Mouse (Mus musculus) hindbrain, embryonic 16.5 days (tissue): Measurements from ENCODE around the gene Zbtb20. TPM values are rescaled to one million over a fixed set of nuclear protein-coding genes. Genes with fewer than 3 reads are reported as not detected.

ENCODE experiments used
- ATAC-seq: fragments of 200-750 bp; cut with Nextera tagmentation; 2 replicates; pipeline ENCODE4 v1.8.0; 2017; ENCODE audit warnings: moderate TSS enrichment, moderate library complexity
- H3K27ac ChIP-seq: fragments of 300-500 bp; sonication (generic); 2 replicates; pipeline ENCODE4 v1.5.1; 2014; ENCODE audit warnings: low read depth, mild to moderate bottlenecking, control low read depth, low read length, moderate library complexity
- H3K27me3 ChIP-seq: fragments of 300-500 bp; sonication (generic); replicated peaks from 2 replicates; pipeline ENCODE4 v1.6.1; 2014; ENCODE audit warnings: low read length; ENCODE audit not compliant: control insufficient read depth, insufficient read depth
- H3K36me3 ChIP-seq: fragments of 300-500 bp; sonication (generic); 2 replicates; pipeline ENCODE4 v1.6.1; 2014; ENCODE audit warnings: mild to moderate bottlenecking, low read length, moderate library complexity, mixed read lengths; ENCODE audit not compliant: control insufficient read depth, insufficient read depth
- H3K4me1 ChIP-seq: fragments of 300-500 bp; sonication (generic); 2 replicates; pipeline ENCODE4 v1.6.1; 2014; ENCODE audit warnings: low read depth, low read length; ENCODE audit not compliant: control insufficient read depth, insufficient read depth
- H3K4me2 ChIP-seq: fragments of 300-500 bp; sonication (generic); 2 replicates; pipeline ENCODE4 v1.6.1; 2014; ENCODE audit warnings: mild to moderate bottlenecking, low read length, control low read depth, moderate library complexity
- H3K4me3 ChIP-seq: fragments of 300-500 bp; sonication (generic); 2 replicates; pipeline ENCODE4 v1.5.1; 2014; ENCODE audit warnings: mild to moderate bottlenecking, low read length, control low read depth, moderate library complexity
- H3K9ac ChIP-seq: fragments of 300-500 bp; sonication (generic); 2 replicates; pipeline ENCODE4 v1.6.1; 2014; ENCODE audit warnings: low read depth, mild to moderate bottlenecking, control low read depth, low read length, moderate library complexity
- H3K9me3 ChIP-seq: fragments of 300-500 bp; sonication (generic); 2 replicates; pipeline ENCODE4 v1.6.1; 2014; ENCODE audit warnings: mild to moderate bottlenecking, low read length, moderate library complexity; ENCODE audit not compliant: control insufficient read depth
- WGBS: fragments of 180-500 bp; shearing (Covaris S2); extraction: QIAGEN DNeasy Blood & Tissue Kit; methylation state at CpG from one replicate; pipeline ENCODE4 v1.1.7; 2014; 5-methylcytosine and 5-hydroxymethylcytosine counted together
- microRNA counts: library from miRNA; unstranded; fragments of <30 nt; microRNA quantifications from one replicate; lab custom pipeline; 2016
- microRNA-seq: library from miRNA; unstranded; fragments of <30 nt; microRNA quantifications from one replicate; pipeline ENCODE4, GENCODE M21; 2017
- polyA plus RNA-seq: library from polyadenylated mRNA; unstranded; fragments of >200 nt; fragmentation: Nextera tagmentation; extraction: Ambion mirVana; gene quantifications from 2 replicates; pipeline ENCODE4 v1.2.1, GENCODE M21; 2015

Zbtb20 gene
- polyA plus RNA-seq, 1 experiment from 2014 or later = 46.6 TPM

DNA sequence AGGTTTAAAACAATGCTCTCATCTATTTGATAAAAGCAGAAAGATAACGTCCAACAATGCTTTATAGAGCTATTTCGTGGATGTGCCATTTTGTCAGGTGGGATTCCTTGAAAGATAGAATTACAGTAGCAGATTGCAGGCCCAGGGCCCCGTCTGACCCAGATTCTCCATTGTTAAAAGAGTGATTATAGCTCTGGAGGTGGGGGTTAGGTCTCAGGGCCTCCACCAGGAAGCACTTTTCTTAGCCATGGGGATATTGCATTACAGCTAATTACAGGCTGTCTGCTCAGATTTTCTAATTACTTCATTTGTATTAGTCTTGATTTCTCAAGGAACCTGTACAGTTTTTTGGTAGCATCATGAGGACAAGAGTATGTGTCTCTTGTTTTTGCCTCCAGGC lies 798.7 kb downstream of the Zbtb20 start:
- Histone ChIP-seq H3K4me1 (no peaks in the 10 kb centered on the region), H3K36me3 (no peaks in the 10 kb centered on the region), H3K27ac (no peak overlapping the region), H3K9ac (no peak overlapping the region), H3K9me3 (peaks cover 3% of the 10 kb centered on the region; the same call in 1 of the 2 replicates), H3K4me3 (no peak overlapping the region), H3K27me3 (no peaks in the 10 kb centered on the region), H3K4me2 (no peak overlapping the region)
- 75% methylated on average over 3 of the region's 3 CpGs for WGBS
- no peak for ATAC-seq

DNA sequence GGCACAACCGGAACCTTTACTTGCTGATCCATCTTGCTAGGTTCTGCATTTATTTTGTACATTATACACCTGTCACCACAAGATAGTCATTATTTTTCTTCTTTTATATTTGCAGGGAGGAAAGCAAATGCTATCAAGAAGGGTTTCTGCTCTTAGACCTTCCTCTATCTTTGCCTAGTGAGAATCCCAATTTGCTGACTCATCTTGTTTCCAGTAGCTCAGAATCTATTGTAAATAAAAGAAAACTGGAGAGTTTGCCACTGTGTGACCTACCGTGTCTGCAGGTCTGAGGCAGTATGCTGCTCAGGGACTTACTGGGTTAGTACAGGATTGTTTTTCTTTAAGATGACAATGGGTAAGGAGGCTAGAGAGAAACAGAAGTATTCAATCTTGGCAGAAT lies 812.3 kb downstream of the Zbtb20 start:
- Histone ChIP-seq H3K27ac (no peak overlapping the region), H3K4me1 (no peaks in the 10 kb centered on the region), H3K27me3 (no peaks in the 10 kb centered on the region), H3K4me2 (no peak overlapping the region), H3K4me3 (no peak overlapping the region), H3K9ac (no peak overlapping the region), H3K9me3 (no peaks in the 10 kb centered on the region), H3K36me3 (no peaks in the 10 kb centered on the region)
- WGBS = 81% methylated on average over 2 of the region's 2 CpGs
- ATAC-seq = no peak

DNA sequence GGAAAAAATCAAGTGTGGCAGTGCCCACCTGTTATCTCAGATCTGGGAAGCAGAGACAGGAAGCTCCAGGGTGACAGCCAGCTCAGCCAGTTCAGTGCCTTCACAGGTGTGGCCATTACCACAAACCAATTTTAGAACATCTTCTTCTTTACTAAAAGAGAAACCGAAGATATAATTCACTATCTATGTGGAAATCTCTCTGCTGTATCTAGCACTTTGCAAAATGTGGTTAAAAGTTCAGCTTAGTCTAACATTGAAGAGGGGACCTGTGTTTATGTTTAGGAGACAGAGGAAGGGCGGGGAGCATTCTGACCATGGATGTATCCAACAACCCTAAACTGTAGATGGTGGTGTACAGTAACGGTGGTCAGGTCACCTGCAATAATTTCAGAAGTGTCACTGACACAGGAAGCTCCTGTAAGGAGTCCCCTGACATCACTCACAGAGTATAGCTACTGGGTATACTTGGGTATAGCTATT lies 814.6 kb downstream of the Zbtb20 start:
- H3K9me3 ChIP-seq = no peaks in the 10 kb centered on the region
- H3K4me1 ChIP-seq = no peaks in the 10 kb centered on the region
- no peak overlapping the region for H3K27ac ChIP-seq
- H3K4me2 ChIP-seq = no peak overlapping the region
- WGBS = 96% methylated on average over 3 of the region's 3 CpGs
- H3K27me3 ChIP-seq = no peaks in the 10 kb centered on the region
- H3K36me3 ChIP-seq = no peaks in the 10 kb centered on the region
- H3K9ac ChIP-seq = no peak overlapping the region
- H3K4me3 ChIP-seq = no peak overlapping the region
- no peak for ATAC-seq

DNA sequence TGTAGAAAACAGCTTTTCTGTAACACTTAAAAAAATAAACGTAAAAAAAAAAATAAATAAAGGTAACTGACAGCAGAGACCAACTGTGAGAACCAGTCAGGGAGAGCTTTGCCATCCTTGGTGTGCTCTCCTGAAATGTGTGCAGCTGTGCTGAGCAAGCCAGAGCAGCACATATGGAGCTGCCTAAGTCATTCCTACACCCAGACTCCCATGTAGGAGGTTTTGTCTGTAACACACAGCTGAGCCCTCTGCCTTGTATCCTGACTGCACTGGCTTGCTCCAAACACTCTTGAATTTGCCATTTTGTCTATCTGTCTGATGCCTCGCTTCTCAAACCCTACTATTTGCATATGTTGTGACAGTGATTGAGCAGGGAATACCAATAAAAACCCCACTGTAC lies 815.2 kb downstream of the Zbtb20 start:
- H3K36me3 ChIP-seq = no peaks in the 10 kb centered on the region
- H3K9ac ChIP-seq = no peak overlapping the region
- WGBS = 83% methylated on average over 2 of the region's 2 CpGs
- no peaks in the 10 kb centered on the region for H3K4me1 ChIP-seq
- H3K9me3 ChIP-seq = no peaks in the 10 kb centered on the region
- no peak overlapping the region for H3K4me3 ChIP-seq
- no peaks in the 10 kb centered on the region for H3K27me3 ChIP-seq
- H3K4me2 ChIP-seq = no peak overlapping the region
- no peak overlapping the region for H3K27ac ChIP-seq
- no peak for ATAC-seq

DNA sequence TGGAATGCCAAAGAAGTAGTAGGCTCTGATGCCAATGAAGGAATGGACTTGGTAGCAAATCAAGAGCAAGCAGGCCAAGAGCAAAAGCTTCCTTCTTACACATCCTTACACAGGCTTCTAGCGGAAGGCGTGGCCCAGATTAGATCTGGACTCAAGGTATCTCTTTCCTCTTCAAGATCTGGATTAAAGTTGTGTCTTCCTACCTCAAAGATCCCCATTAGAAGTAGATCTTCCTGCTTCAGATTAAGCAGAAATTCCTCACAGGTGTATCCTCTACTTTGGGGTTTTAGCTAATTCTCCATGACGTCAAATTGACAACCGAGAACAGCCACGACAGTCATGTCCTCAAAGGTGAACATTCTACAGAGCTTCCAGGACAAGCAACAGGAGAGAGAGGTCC lies 816.1 kb downstream of the Zbtb20 start:
- Histone ChIP-seq H3K9me3 (no peaks in the 10 kb centered on the region), H3K27ac (no peak overlapping the region), H3K4me3 (no peak overlapping the region), H3K27me3 (no peaks in the 10 kb centered on the region), H3K9ac (no peak overlapping the region), H3K36me3 (no peaks in the 10 kb centered on the region), H3K4me1 (no peaks in the 10 kb centered on the region), H3K4me2 (no peak overlapping the region)
- no peak for ATAC-seq
- WGBS = 96% methylated on average over 5 of the region's 5 CpGs

MicroRNAs within 50 kb of the gene (microRNA counts, 519-probe panel; counts per million panel counts)
- microRNA mmu-miR-568 (lab: Ali Mortazavi, UCI) = not detected

Small RNA genes within 50 kb of the gene (microRNA-seq; reads per million reads assigned to microRNA genes)
- gene Mir568 = not detected
